Mouse (Mus musculus) lung, adult 18-20 months (tissue): ENCODE results near the gene Hs3st6.

ENCODE experiments used
- DNase-seq, 2 experiments: peaks; one replicate each; pipeline ENCODE4 v3.0.0; 2022; ENCODE audit warnings: mixed read lengths in 2 of 2

Gene Hs3st6

DNA sequence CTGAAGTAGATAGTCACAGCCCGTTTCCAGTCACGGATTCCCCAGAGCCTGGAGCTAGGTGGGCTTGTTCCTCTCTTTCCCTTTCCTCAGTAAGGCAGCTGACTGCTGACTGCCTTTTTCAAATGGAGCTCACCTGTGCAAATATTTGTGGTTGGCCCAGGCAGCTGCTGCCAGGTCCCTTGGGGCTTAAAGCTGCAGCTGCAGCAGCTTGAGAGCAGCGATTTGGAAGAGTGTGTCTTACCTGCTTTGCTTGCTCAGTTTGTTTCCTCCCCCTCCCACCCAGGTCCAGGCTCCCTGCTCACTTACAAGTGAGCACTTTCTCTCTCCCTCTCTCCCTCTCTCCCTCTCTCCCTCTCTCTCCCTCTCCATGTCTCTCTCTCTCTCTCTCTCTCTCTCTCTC is 16.4 kb downstream of the Hs3st6 start:
- peak; percentile 34 to 40 for DNase-seq

DNA sequence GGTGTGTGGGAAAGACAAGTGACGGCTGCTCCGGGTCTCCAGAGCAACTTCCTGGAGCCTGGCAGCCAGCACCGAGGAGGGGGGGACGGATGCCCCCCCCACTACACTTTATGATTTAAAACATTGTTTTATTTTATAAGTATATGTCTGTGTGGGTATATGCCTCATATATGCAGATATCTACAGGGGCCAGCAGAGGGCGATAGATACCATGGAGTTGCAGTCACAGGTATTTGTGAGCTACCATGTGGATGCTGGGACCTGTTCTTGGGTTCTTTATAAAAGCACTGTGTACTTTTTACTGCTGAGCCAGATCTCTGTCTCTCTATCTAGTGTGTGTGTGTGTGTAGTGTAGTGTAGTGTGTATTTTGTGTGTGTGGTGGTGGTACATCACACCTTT is 20.5 kb downstream of the Hs3st6 start:
- DNase-seq = no peak

DNA sequence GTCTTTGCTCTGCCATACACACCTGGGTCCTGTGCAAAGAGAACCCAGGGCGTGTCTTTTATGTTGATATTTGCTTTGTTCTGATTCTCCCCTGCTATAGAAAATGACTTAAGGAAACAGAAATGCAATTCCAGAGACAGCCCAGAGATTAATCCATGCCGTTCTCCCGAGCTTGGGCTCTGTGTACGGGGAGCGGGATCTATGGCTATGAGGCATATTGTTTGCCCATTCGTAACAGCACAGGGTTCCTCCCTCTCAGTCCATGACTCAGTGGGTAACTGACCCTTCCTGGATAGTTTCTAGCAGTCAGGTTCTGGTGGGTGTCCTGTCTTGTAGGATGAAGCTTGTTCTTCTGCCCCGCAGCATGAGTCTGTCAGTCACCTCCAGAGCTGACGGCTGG is 22.4 kb downstream of the Hs3st6 start:
- DNase-seq = no peak

DNA sequence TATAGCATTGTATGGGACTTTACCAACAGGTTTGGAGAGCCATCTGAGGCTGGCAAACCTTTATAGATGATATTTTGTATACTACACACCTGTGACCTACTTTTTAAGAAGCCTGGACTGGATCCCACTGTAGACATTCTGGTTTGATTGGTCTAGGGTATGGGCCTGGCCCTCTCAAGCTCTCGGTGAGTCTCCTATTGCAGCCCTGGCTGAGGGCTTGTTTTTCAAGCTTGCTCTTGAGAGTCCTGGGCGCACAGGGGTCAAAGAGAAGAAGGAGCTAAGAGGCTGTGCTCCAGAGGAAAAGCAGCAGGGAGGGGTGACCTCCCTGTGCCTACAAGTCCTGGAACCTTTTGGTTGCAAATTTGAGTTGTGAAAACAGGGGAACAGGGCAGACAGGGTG is 24.3 kb downstream of the Hs3st6 start:
- peak; percentile 79 to 86 for DNase-seq

DNA sequence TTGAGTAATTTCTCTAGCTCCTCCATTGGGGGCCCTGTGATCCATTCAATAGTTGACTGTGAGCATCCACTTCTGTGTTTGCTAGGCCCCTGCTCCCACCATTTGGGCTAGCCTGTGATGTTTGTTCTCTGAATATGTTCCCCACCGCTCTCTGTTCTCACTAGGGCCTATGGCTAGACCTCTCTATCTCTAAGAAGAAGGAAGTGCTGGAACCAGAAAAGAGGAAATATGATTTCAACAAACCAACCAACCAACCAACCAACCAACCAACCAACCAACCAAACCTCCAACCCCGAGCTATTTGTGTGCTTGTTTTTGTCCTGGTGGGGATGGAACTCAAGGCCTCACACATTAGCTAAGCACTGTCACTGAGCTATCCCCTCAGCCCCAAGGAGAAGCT is 28.0 kb downstream of the Hs3st6 start:
- DNase-seq = no peak

DNA sequence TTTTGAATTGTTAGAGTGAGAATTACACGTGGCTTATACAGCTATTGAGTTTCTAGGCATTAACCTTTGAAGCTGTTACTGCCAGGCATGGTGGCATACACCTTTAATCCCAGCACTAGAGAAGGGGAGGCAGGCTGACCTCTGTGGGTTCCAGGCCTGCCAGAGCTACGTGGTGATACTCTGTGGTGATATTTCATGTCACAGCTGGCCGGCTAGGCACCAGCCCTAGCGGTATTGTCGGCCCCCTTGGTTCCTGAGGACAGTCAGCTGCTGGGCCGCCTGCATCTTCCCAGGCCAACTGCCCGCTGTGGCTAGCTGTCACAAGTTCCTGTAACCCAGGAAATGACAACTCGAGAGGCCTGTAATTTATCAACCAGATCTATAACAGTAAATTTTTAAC is 39.4 kb downstream of the Hs3st6 start:
- no peak for DNase-seq

DNA sequence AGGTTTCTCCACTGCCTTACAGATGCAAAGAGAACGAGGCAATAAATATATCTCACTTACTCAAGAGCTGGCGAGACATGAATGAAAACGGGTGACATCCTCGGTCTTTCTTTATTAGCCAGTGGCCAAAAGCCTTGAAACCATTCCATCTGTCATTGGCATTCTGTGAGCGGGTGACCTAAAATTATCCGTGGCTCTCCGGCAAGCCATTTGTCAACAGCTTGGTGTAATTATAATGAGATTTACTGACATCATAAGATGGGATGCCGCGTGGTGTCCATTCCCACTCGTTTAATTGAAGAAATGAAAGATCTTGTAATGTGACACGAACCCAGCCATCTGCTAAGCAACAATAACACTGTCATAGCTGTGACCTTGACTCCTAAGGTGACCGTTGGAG is 42.0 kb downstream of the Hs3st6 start:
- no peak for DNase-seq

DNA sequence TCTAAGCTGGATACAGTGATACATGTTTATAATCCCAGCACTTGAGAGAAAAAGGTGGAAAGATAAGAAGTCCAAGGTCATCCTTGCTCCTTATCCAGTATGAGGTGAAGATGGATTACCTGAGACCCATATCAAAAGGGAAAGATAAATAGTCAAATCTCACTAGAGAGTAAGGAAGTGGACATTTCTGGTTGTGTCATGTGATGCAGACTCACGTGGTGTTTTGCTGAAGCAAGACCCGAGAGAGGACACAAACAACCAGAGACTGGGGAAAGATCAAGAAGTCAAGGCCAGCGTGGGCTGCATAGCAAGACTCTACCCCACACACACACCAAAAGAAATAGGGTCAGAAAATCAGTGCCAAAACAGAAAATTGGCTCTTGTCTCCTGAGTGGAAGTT is 44.2 kb downstream of the Hs3st6 start:
- no peak for DNase-seq

DNA sequence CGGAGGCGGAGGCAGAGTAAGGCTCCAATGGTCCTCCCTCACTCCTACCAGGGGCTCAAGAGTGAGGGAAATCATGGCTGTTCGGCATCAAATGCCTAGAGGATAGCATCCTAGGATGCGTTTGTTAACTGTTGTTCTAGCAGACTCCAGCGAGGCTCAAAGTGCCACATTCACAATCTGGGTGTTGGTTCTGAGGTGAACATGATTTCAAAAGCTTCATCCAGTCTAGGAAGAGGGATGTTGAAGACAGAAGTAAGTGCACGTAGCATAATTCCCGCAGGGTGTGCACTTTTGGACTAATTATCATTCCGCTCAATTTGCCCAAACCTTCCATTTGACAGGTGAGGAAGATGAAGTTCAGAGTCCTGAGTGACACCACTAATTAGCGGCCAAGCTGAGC is 45.4 kb downstream of the Hs3st6 start:
- no peak for DNase-seq

DNA sequence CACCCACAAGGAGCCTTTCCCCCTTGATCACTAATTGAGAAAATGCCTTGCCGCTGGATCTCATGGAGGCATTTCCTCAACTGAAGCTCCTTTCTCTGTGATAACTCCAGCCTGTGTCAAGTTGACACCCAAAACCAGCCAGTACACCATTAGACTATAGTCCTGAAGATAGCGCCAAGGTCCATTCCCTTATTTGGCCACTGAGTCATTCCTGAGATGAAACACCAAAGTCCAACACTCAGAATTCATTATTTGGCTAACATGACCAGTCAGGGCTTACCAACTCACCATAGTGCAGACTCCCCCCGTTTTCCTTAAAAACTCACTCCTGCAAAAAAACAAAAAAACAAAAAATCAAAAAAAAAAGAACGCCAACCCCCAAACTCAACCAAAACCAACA is 46.7 kb downstream of the Hs3st6 start:
- no peak for DNase-seq

DNA sequence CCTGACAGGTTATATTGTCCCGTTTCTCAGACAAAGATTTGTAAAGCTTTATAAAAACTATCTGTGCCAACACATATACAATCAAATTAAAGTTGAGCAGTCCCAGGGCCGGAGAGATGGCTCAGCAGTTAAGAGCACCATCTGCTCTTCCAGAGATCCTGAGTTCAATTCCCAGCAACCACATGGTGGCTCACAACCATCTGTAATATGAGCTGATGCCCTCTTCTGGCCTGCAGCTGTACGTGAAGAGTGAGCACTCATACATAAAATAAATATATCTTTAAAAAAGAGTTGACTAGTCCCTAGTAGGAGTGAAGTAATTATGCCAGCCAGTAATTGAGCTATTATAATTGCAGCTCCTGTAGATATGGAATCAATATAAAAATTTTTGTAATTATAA is 47.7 kb downstream of the Hs3st6 start:
- DNase-seq = no peak

DNA sequence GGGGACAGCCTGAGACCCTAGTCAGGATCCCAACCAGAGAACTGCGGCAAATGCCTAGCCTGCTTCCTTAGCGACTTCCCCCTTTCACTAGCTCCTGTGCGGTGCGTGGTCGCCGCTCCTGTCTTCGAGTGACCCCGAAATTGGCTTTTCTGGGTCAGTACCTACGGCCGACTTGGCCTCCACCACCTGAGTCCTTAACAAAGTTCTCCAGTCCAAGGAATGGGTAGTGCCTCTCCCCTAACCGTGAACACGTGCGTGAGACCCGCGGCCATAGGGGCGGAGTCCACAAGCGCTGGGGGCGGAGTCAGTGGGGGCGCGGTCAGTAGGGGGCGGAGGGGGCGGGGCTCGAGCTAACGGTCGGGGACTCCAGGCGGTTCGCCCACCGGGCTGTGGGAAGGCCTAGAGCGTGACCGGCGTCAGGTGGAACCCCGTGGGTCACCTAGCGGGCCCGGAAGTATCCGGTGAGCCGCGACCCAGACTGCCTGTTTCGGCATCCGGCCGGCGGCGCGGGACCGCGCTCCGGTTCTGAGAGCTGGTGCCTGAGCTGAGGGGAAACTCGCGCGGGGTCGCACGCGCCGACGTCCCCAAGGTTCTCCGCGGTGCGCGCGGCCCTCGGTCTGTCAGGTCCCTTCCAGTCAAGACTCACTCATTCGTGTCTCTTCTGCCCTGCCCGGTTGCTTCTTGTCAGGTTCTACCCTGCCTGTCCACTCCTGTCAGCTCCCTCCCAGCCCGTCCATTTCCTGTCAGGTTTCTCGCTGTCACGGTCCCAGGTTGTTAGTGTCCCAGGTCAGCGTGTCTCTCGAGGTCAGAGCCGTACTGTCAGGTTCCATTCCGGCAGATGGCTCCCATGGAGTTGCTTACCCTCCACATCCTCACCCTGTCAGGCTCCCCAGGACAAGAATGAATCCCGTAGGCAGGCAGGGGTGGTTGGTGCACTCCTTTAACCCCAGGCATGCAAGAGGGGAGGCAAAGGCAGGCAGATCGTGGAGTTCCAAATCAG is 51.5 kb downstream of the Hs3st6 start, which contains the start of gene Meiob:
Gene Meiob, plus strand, starts transcription at position 338 of the 1,000 bp plus-strand sequence.
- peak; percentile 70 to 73 for DNase-seq
